Mouse (Mus musculus): ENCODE measurements around the gene Mdm4. TPM values are rescaled to one million over a fixed set of nuclear protein-coding genes. Genes with fewer than 3 reads are reported as not detected.

Gene Mdm4
- polyA plus RNA-seq, 1 experiment = 7.4 TPM

DNA sequence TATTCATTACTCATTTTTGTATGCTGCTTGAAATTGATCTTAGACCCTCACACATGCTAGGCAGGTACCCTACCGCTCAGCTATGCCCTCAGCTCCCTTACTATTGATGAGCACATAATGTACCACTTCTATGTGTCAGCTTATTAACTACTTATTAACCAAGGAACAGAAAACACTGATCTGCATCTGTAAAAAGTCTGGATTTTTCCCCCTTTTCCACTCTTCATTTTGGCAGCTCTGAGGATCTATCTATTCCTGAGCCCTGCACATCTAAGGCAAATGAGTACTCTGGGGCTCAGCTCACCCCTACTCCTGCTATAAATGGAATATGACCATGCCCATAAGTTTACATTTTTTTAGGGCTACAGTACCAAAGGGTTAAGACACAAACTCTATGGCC lies 16.2 kb downstream of the Mdm4 start:
- H3K27me3 ChIP-seq (ENCODE audit: control insufficient read depth, insufficient read depth, insufficient read length) = no peaks in the 10 kb centered on the region
- peaks cover 44% of the 10 kb centered on the region for H3K79me3 ChIP-seq (ENCODE audit: low read depth)
- H3K36me3 ChIP-seq (ENCODE audit: control insufficient read depth, insufficient read depth) = peaks cover 77% of the 10 kb centered on the region
- TF ChIP-seq FOSL1 (IDR thresholded peaks at IDR 0.05; ENCODE audit: insufficient read depth, low read length, poor library complexity, severe bottlenecking) = no peak
- TF ChIP-seq MYOD1 (IDR thresholded peaks at IDR 0.05; ENCODE audit: control insufficient read depth, insufficient read length, low read depth) = no peak
- no peak overlapping the region for H3ac ChIP-seq (ENCODE audit: control insufficient read depth, insufficient read length, low read depth)
- no peak overlapping the region for H3K4me3 ChIP-seq (ENCODE audit: insufficient read depth, poor library complexity, severe bottlenecking)
- peaks cover 98% of the 10 kb centered on the region for H3K79me2 ChIP-seq (ENCODE audit: control insufficient read depth, insufficient read depth)

DNA sequence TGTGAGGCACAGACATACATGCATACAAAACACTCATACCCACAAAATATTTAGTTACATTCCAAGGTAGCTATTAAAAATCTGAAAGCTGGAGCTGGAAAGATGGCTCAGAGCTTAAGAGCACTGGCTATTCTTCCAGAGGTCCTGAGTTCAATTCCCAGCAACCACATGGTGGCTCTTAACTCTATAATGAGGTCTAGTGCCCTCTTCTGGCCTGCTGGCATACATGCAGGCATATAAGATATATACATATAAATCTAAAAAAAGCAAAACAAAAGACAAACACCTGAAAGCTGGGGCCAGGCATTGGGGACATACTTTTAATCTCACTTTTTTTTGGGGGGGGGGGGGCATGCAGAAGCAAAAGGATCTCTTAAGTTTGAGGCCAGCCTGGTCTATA lies 17.0 kb downstream of the Mdm4 start:
- TF ChIP-seq FOSL1 (IDR thresholded peaks at IDR 0.05; ENCODE audit: insufficient read depth, low read length, poor library complexity, severe bottlenecking) (no peak), CTCF (IDR thresholded peaks at IDR 0.05; ENCODE audit: control insufficient read depth, insufficient read depth, insufficient read length) (no peak), MAX (IDR thresholded peaks at IDR 0.05) (no peak), MYOG (IDR thresholded peaks at IDR 0.05; ENCODE audit: control insufficient read depth, extremely low read depth, insufficient read length) (no peak), USF1 (IDR thresholded peaks at IDR 0.05; ENCODE audit: low read depth) (no peak), CEBPB (IDR thresholded peaks at IDR 0.05; ENCODE audit: low read depth) (no peak), MYOD1 (IDR thresholded peaks at IDR 0.05; ENCODE audit: control insufficient read depth, insufficient read length, low read depth) (no peak)
- no peaks in the 10 kb centered on the region for H3K27me3 ChIP-seq (ENCODE audit: control insufficient read depth, insufficient read depth, insufficient read length)
- no peak overlapping the region for H3K4me3 ChIP-seq (ENCODE audit: insufficient read depth, poor library complexity, severe bottlenecking)
- peaks cover 39% of the 10 kb centered on the region for H3K79me3 ChIP-seq (ENCODE audit: low read depth)
- H3ac ChIP-seq (ENCODE audit: control insufficient read depth, insufficient read length, low read depth) = no peak overlapping the region
- H3K79me2 ChIP-seq (ENCODE audit: control insufficient read depth, insufficient read depth) = peaks cover 98% of the 10 kb centered on the region
- peaks cover 76% of the 10 kb centered on the region for H3K36me3 ChIP-seq (ENCODE audit: control insufficient read depth, insufficient read depth)

DNA sequence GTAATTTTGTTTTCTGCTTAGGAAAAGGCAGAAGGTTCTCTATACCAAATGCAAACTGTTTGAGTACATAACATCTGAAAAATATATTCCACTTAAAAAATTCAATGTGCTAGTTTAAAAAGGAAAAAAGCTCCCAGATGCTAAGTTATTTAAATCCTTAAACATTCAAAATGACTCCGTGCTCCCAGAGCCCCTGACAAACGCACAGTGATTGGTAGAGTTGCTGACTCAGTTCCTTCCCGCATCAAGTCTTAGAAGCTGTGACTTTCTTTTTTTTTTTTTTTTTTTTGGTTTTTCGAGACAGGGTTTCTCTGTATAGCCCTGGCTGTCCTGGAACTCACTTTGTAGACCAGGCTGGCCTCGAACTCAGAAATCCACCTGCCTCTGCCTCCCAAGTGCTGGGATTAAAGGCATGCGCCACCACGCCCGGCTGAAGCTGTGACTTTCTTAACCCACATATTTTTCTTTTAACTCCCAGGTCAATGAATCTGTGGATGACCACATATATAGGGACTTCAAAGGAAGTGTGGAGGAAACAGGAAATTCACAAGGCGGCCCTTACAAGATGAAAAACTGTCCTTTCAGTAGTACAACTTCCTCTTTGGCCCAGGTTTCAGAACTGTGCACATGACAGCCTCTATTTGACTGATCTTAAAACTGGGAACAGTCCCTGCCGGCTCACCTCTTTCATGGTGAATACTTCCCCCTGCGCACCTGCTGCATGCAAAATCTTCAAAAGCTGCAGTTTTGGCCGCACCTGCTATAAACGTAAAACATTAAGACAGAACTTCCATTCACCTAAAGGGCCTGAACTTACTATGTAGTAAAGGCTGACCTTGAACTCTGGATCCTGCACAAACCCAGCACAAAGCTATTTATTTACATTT lies 18.2 kb downstream of the Mdm4 start:
- Histone ChIP-seq H3K79me3 (ENCODE audit: low read depth) (peaks cover 32% of the 10 kb centered on the region), H3K79me2 (ENCODE audit: control insufficient read depth, insufficient read depth) (peaks cover 92% of the 10 kb centered on the region), H3K4me3 (ENCODE audit: insufficient read depth, poor library complexity, severe bottlenecking) (no peak overlapping the region), H3ac (ENCODE audit: control insufficient read depth, insufficient read length, low read depth) (no peak overlapping the region), H3K27me3 (ENCODE audit: control insufficient read depth, insufficient read depth, insufficient read length) (no peaks in the 10 kb centered on the region), H3K36me3 (ENCODE audit: control insufficient read depth, insufficient read depth) (peaks cover 70% of the 10 kb centered on the region)
- no peak for TF ChIP-seq MYOD1 (IDR thresholded peaks at IDR 0.05; ENCODE audit: control insufficient read depth, insufficient read length, low read depth)

DNA sequence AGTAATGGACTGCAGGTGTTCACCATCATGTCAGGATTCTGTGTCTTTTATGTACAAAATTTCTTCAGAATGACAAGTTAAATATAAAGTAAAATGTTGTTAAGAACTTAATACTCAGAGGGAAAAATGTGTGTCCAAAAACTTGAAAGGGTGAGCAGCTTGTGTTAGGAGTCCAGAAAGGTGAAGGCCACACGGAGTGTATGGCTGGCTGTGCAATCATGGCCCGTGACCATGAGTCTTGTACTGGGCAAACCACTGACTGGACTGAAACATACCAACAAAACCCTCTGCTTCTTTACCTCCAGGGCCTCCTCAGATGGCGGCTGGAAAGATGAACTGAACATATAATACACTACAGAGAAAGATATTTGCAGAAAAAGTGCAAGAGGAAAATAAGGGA lies 23.8 kb downstream of the Mdm4 start:
- no peak overlapping the region for H3K4me3 ChIP-seq (ENCODE audit: insufficient read depth, poor library complexity, severe bottlenecking)
- TF ChIP-seq MYOD1 (IDR thresholded peaks at IDR 0.05; ENCODE audit: control insufficient read depth, insufficient read length, low read depth) (no peak), USF1 (IDR thresholded peaks at IDR 0.05; ENCODE audit: low read depth) (no peak)
- H3K36me3 ChIP-seq (ENCODE audit: control insufficient read depth, insufficient read depth) = peaks cover 83% of the 10 kb centered on the region
- H3ac ChIP-seq (ENCODE audit: control insufficient read depth, insufficient read length, low read depth) = no peak overlapping the region
- H3K79me3 ChIP-seq (ENCODE audit: low read depth) = peaks cover 6% of the 10 kb centered on the region
- peaks cover 78% of the 10 kb centered on the region for H3K79me2 ChIP-seq (ENCODE audit: control insufficient read depth, insufficient read depth)
- H3K27me3 ChIP-seq (ENCODE audit: control insufficient read depth, insufficient read depth, insufficient read length) = no peaks in the 10 kb centered on the region

DNA sequence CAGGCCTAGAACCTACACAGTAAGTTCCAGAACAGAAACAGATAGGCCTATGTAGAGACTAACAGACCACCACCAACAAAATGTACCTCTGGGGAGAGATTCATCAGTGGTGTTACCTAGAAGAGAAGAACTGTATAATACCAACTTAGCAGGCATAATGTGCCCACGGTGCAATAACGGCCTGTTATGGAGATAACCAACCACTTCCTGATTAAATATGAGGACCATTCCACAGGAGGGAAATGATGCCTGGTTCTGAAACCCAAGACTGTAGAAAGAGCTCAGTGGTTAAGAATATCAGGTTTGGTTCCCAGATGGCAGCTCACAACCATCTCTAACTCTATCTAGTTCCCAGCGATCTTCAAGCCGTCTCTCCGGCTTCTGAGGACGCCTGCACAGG lies 30.0 kb downstream of the Mdm4 start:
- TF ChIP-seq CEBPB (IDR thresholded peaks at IDR 0.05; ENCODE audit: low read depth) (no peak), USF1 (IDR thresholded peaks at IDR 0.05; ENCODE audit: low read depth) (no peak), MYOD1 (IDR thresholded peaks at IDR 0.05; ENCODE audit: control insufficient read depth, insufficient read length, low read depth) (no peak), MAX (IDR thresholded peaks at IDR 0.05) (no peak), CTCF (IDR thresholded peaks at IDR 0.05; ENCODE audit: control insufficient read depth, insufficient read depth, insufficient read length) (no peak), FOSL1 (IDR thresholded peaks at IDR 0.05; ENCODE audit: insufficient read depth, low read length, poor library complexity, severe bottlenecking) (no peak), MYOG (IDR thresholded peaks at IDR 0.05; ENCODE audit: control insufficient read depth, extremely low read depth, insufficient read length) (no peak)

DNA sequence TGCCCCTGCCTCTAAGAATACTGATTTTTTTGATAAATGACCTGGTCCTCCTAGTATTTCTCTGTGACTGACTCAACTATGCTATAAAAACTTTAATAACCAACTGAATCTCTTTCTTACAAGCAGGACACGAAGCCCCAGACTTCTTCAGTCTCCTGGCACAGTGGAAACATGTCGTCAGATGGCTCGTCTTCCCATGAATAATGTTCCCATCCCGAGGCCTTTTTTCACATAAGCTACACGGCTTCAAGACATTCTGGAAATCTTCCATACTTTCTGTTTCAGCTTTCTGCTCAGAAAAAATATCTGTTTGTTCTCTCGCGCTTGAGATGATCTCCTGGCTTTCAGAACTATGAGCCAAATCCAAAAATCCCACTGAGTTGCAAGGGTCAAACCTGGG lies 38.8 kb downstream of the Mdm4 start:
- Histone ChIP-seq H3K36me3 (ENCODE audit: control insufficient read depth, insufficient read depth) (peaks cover 83% of the 10 kb centered on the region), H3K27me3 (ENCODE audit: control insufficient read depth, insufficient read depth, insufficient read length) (no peaks in the 10 kb centered on the region), H3K79me3 (ENCODE audit: low read depth) (no peaks in the 10 kb centered on the region), H3ac (ENCODE audit: control insufficient read depth, insufficient read length, low read depth) (no peak overlapping the region), H3K79me2 (ENCODE audit: control insufficient read depth, insufficient read depth) (no peaks in the 10 kb centered on the region), H3K4me3 (ENCODE audit: insufficient read depth, poor library complexity, severe bottlenecking) (no peak overlapping the region)
- no peak for TF ChIP-seq MYOD1 (IDR thresholded peaks at IDR 0.05; ENCODE audit: control insufficient read depth, insufficient read length, low read depth)
- TF ChIP-seq MYOG (IDR thresholded peaks at IDR 0.05; ENCODE audit: control insufficient read depth, extremely low read depth, insufficient read length) = no peak
- TF ChIP-seq CEBPB (IDR thresholded peaks at IDR 0.05; ENCODE audit: low read depth) = no peak

More for the DNA sequence above, 30.0 kb downstream of the Mdm4 start:
- peaks cover 26% of the 10 kb centered on the region for H3K79me2 ChIP-seq (ENCODE audit: control insufficient read depth, insufficient read depth)
- H3K36me3 ChIP-seq (ENCODE audit: control insufficient read depth, insufficient read depth) = peaks cover 84% of the 10 kb centered on the region
- H3K4me3 ChIP-seq (ENCODE audit: insufficient read depth, poor library complexity, severe bottlenecking) = no peak overlapping the region
- H3K79me3 ChIP-seq (ENCODE audit: low read depth) = peaks cover 4% of the 10 kb centered on the region
- no peak overlapping the region for H3ac ChIP-seq (ENCODE audit: control insufficient read depth, insufficient read length, low read depth)
- H3K27me3 ChIP-seq (ENCODE audit: control insufficient read depth, insufficient read depth, insufficient read length) = no peaks in the 10 kb centered on the region

Data from C2C12 (cell line).